Mouse (Mus musculus): ENCODE data around the gene 5031439G07Rik. TPM values are rescaled to one million over a fixed set of nuclear protein-coding genes. Genes with fewer than 3 reads are reported as not detected.

5031439G07Rik gene
- total and polyA plus RNA-seq, 2 experiments from 2014 or later: 2.2 to 27.3 TPM

GRCm38 (mm10) chr15:84924781-84925315 lies 63.5 kb downstream of the 5031439G07Rik start:
- peak overlapping the region; percentile 85 for H3K4me2 ChIP-seq (ENCODE audit: low read depth, low read length)
- H3K4me1 ChIP-seq (ENCODE audit: control insufficient read depth, insufficient read depth): peaks cover 22% of the 10 kb centered on the region
- H3K4me3 ChIP-seq (ENCODE audit: low read depth, low read length): peak overlapping the region; percentile 93
- peak overlapping the region; percentile 89; the same call in 1 of the 2 replicates for H3K9ac ChIP-seq (replicated peaks; ENCODE audit: low read depth, low read length)
- H3K36me3 ChIP-seq (replicated peaks; ENCODE audit: control insufficient read depth, insufficient read depth, low read length): peaks cover 27% of the 10 kb centered on the region
- no peaks in the 10 kb centered on the region for H3K9me3 ChIP-seq (replicated peaks; ENCODE audit: control insufficient read depth, low read length)
- ATAC-seq (ENCODE audit: insufficient read depth, low read depth) (no peak), DNase-seq (ENCODE audit: low spot score) (peak; percentile 62)
- no peaks in the 10 kb centered on the region for H3K27me3 ChIP-seq (ENCODE audit: control insufficient read depth, insufficient read depth, low read length)
- no peak overlapping the region for H3K27ac ChIP-seq (ENCODE audit: low read depth)
- WGBS: 8% methylated on average over 9 of the region's 9 CpGs
- peak; percentile 73 for TF ChIP-seq CTCF (IDR thresholded peaks at IDR 0.05; ENCODE audit: low read depth)
- no peak for TF ChIP-seq EP300 (IDR thresholded peaks at IDR 0.05; ENCODE audit: low read depth)

GRCm38 (mm10) chr15:84923508-84924181 lies 64.7 kb downstream of the 5031439G07Rik start:
- Histone ChIP-seq H3K9ac (replicated peaks; ENCODE audit: low read depth, low read length) (peak overlapping the region; percentile 89), H3K4me2 (ENCODE audit: low read depth, low read length) (peak overlapping the region; percentile 85), H3K4me1 (ENCODE audit: control insufficient read depth, insufficient read depth) (peaks cover 22% of the 10 kb centered on the region), H3K36me3 (replicated peaks; ENCODE audit: control insufficient read depth, insufficient read depth, low read length) (peaks cover 15% of the 10 kb centered on the region), H3K9me3 (replicated peaks; ENCODE audit: control insufficient read depth, low read length) (no peaks in the 10 kb centered on the region), H3K27ac (ENCODE audit: low read depth) (peak overlapping the region; percentile 98), H3K27me3 (ENCODE audit: control insufficient read depth, insufficient read depth, low read length) (no peaks in the 10 kb centered on the region), H3K4me3 (ENCODE audit: low read depth, low read length) (peak overlapping the region; percentile 93)
- peak; percentile 71 for ATAC-seq (ENCODE audit: insufficient read depth, low read depth)
- TF ChIP-seq EP300 (IDR thresholded peaks at IDR 0.05; ENCODE audit: low read depth): no peak
- no peak for TF ChIP-seq CTCF (IDR thresholded peaks at IDR 0.05; ENCODE audit: low read depth)
- DNase-seq (ENCODE audit: low spot score): peak; percentile 19
- WGBS: under 1% methylated on average over 63 of the region's 68 CpGs

- no peaks in the 10 kb centered on the region for H3K27me3 ChIP-seq (ENCODE audit: control insufficient read depth, insufficient read depth, low read length)
- H3K9ac ChIP-seq (replicated peaks; ENCODE audit: low read depth, low read length): peak within 1 kb of the TSS; percentile 89
- ATAC-seq (ENCODE audit: insufficient read depth, low read depth): peak; percentile 91
- WGBS: under 1% methylated on average over 60 of the region's 60 CpGs
- H3K4me3 ChIP-seq (ENCODE audit: low read depth, low read length): peak within 1 kb of the TSS; percentile 93
- DNase-seq (ENCODE audit: low spot score): peak; percentile 99
- peak within 1 kb of the TSS; percentile 85 for H3K4me2 ChIP-seq (ENCODE audit: low read depth, low read length)
- TF ChIP-seq EP300 (IDR thresholded peaks at IDR 0.05; ENCODE audit: low read depth) (no peak), CTCF (IDR thresholded peaks at IDR 0.05; ENCODE audit: low read depth) (no peak)
- H3K4me1 ChIP-seq (ENCODE audit: control insufficient read depth, insufficient read depth): peaks cover 22% of the 10 kb centered on the region
- H3K27ac ChIP-seq (ENCODE audit: low read depth): peak within 1 kb of the TSS; percentile 98
- peaks cover 8% of the 10 kb centered on the region for H3K36me3 ChIP-seq (replicated peaks; ENCODE audit: control insufficient read depth, insufficient read depth, low read length)
- H3K9me3 ChIP-seq (replicated peaks; ENCODE audit: control insufficient read depth, low read length): no peaks in the 10 kb centered on the region
Measured at GRCm38 (mm10) chr15:84922884-84923507, 65.4 kb downstream of the 5031439G07Rik start, which contains the start of gene Nup50. Nup50 (plus strand) TSS chr15:84923411.

- TF ChIP-seq EP300 (IDR thresholded peaks at IDR 0.05; ENCODE audit: low read depth) (no peak), CTCF (IDR thresholded peaks at IDR 0.05; ENCODE audit: low read depth) (no peak)
- no peaks in the 10 kb centered on the region for H3K36me3 ChIP-seq (replicated peaks; ENCODE audit: control insufficient read depth, insufficient read depth, low read length)
- H3K9me3 ChIP-seq (replicated peaks; ENCODE audit: control insufficient read depth, low read length): no peaks in the 10 kb centered on the region
- no peak within 1 kb of the TSS for H3K9ac ChIP-seq (replicated peaks; ENCODE audit: low read depth, low read length)
- H3K4me2 ChIP-seq (ENCODE audit: low read depth, low read length): no peak within 1 kb of the TSS
- ATAC-seq (ENCODE audit: insufficient read depth, low read depth): no peak
- no peak within 1 kb of the TSS for H3K4me3 ChIP-seq (ENCODE audit: low read depth, low read length)
- peaks cover 18% of the 10 kb centered on the region for H3K4me1 ChIP-seq (ENCODE audit: control insufficient read depth, insufficient read depth)
- no peak for DNase-seq (ENCODE audit: low spot score)
- no peak within 1 kb of the TSS for H3K27ac ChIP-seq (ENCODE audit: low read depth)
- WGBS: 93% methylated on average over 3 of the region's 3 CpGs
- no peaks in the 10 kb centered on the region for H3K27me3 ChIP-seq (ENCODE audit: control insufficient read depth, insufficient read depth, low read length)
Measured at GRCm38 (mm10) chr15:84919938-84920337, 68.4 kb downstream of the 5031439G07Rik start, which contains the start of gene Gm29666. Gm29666 (minus strand) TSS chr15:84920038.

- WGBS: 86% methylated on average over 3 of the region's 3 CpGs
Measured at GRCm38 (mm10) chr15:84913201-84913600, 75.2 kb downstream of the 5031439G07Rik start.

More at GRCm38 (mm10) chr15:84913201-84913600, 75.2 kb downstream of the 5031439G07Rik start:
- ATAC-seq (ENCODE audit: insufficient read depth, low read depth) (no peak), DNase-seq (ENCODE audit: low spot score) (no peak)
- no peaks in the 10 kb centered on the region for H3K4me1 ChIP-seq (ENCODE audit: control insufficient read depth, insufficient read depth)
- H3K27ac ChIP-seq (ENCODE audit: low read depth): no peak overlapping the region
- 0 out of 2 replicates have a peak, but pooled peaks cover 5% of the 10 kb centered on the region for H3K9me3 ChIP-seq (replicated peaks; ENCODE audit: control insufficient read depth, low read length)
- no peaks in the 10 kb centered on the region for H3K27me3 ChIP-seq (ENCODE audit: control insufficient read depth, insufficient read depth, low read length)
- H3K36me3 ChIP-seq (replicated peaks; ENCODE audit: control insufficient read depth, insufficient read depth, low read length): no peaks in the 10 kb centered on the region
- no peak for TF ChIP-seq EP300 (IDR thresholded peaks at IDR 0.05; ENCODE audit: low read depth)
- TF ChIP-seq CTCF (IDR thresholded peaks at IDR 0.05; ENCODE audit: low read depth): no peak
- H3K4me2 ChIP-seq (ENCODE audit: low read depth, low read length): no peak overlapping the region
- H3K4me3 ChIP-seq (ENCODE audit: low read depth, low read length): no peak overlapping the region
- no peak overlapping the region for H3K9ac ChIP-seq (replicated peaks; ENCODE audit: low read depth, low read length)

All from heart, postnatal 0 days (tissue).